Mouse (Mus musculus) lung, adult 2 months (tissue): ENCODE data around the gene Gm973. TPM values are rescaled to one million over a fixed set of nuclear protein-coding genes. Genes with fewer than 3 reads are reported as not detected.

Experiments
- DNase-seq: peaks from one replicate; pipeline ENCODE4 v3.0.0; 2022
- H3K4me1 ChIP-seq: fragments of 200-500 bp; 2 replicates; pipeline ENCODE4 v1.6.1; 2011; ENCODE audit warnings: low read length; ENCODE audit not compliant: control insufficient read depth, insufficient read depth
- H3K4me3 ChIP-seq: fragments of 200-500 bp; replicated peaks from 2 replicates; pipeline ENCODE3; 2011; ENCODE audit warnings: low read depth, mild to moderate bottlenecking, control low read depth, low read length; ENCODE audit errors: extremely low read depth
- CTCF ChIP-seq: fragments of 200-500 bp; IDR thresholded peaks from 2 replicates; pipeline ENCODE4 v1.5.1; 2011; ENCODE audit warnings: mild to moderate bottlenecking, low read length, control low read depth; ENCODE audit not compliant: insufficient read depth
- POLR2A ChIP-seq: fragments of 200-500 bp; IDR thresholded peaks from 2 replicates; pipeline ENCODE4 v1.6.1; 2011; ENCODE audit warnings: low read depth, mild to moderate bottlenecking, control low read depth, low read length, borderline replicate concordance; ENCODE audit errors: extremely low read depth
- WGBS: fragments of 180-500 bp; shearing (Covaris S2); methylation state at CpG from one replicate; pipeline ENCODE4 v1.1.7; 2018; 5-methylcytosine and 5-hydroxymethylcytosine counted together
- polyA plus RNA-seq: library from polyadenylated mRNA; depleted of rRNA; stranded (reverse); fragments of >200 nt; gene quantifications from 2 replicates; pipeline ENCODE4 v1.2.3, GENCODE M21; 2012

Gene Gm973
- polyA plus RNA-seq, 1 experiment = 2.5 TPM

GRCm38 (mm10) chr1:59511566-59512270 lies 4.3 kb upstream of the Gm973 start:
- no peak for DNase-seq
- Histone ChIP-seq H3K4me1 (peaks cover 9% of the 10 kb centered on the region), H3K4me3 (no peak overlapping the region)
- TF ChIP-seq CTCF = no peak
- no peak for TF ChIP-seq POLR2A
- WGBS = 72% methylated on average over 9 of the region's 9 CpGs

DNA sequence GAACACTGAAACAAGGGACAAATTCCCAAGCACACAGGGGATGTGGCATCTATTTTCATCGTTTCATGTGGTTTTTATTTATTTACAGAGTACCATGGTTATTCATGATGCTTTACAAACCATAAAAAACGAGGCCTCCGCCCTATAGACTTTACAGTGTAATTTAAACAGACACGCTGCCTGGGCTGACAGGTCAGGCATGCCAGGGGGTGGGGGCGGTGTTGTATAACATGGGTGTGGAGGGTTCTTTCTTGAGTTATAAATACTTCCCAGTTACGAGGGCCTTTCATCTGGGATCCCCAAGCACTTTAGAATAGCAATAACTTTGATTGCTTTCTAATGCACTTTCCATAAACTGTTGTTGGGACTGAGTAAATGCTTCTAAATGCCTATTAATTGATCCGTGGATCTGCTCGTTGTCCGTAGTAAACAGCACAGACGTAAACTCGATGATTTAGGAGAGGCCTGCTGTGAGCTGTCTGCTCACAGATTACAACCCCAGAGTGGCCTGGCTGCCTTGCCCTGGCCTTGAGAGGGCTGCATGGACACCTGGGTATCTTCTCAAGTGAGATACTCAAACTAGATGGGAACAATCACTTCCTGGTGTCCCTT lies 4.3 kb downstream of the Gm973 start:
- H3K4me1 ChIP-seq = peaks cover 8% of the 10 kb centered on the region
- DNase-seq = no peak
- no peak overlapping the region for H3K4me3 ChIP-seq
- 49% methylated on average over 11 of the region's 11 CpGs for WGBS
- TF ChIP-seq POLR2A (no peak), CTCF (no peak)

DNA sequence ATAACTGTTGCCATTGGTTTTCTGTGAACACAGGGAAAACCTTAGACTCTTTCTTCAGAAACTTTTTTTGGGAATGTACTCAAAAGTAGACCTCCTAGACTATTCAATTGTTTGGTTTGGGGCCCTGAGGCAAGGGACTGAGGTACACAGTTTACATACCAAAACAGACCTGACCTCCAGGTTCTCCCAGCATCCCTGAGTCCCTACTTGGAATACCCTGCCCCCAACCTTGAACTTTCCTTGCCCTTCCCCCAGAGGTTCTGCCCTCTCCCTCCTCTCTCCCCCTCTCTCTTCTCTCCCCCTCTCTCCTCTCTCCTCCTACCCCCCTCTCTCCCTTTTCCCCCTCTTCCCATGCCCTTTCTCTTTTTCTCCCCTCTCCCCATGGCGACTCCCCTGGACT lies 6.4 kb downstream of the Gm973 start:
- no peak for DNase-seq
- Histone ChIP-seq H3K4me1 (no peaks in the 10 kb centered on the region), H3K4me3 (no peak overlapping the region)
- TF ChIP-seq CTCF (no peak), POLR2A (no peak)
- WGBS = 79% methylated on average over 1 of the region's 1 CpGs

GRCm38 (mm10) chr1:59523378-59523958 lies 7.4 kb downstream of the Gm973 start:
- WGBS = 84% methylated on average over 5 of the region's 5 CpGs
- Histone ChIP-seq H3K4me1 (no peaks in the 10 kb centered on the region), H3K4me3 (no peak overlapping the region)
- TF ChIP-seq POLR2A (no peak), CTCF (peak; percentile 16; the same call in 1 of the 2 replicates)
- no peak for DNase-seq

DNA sequence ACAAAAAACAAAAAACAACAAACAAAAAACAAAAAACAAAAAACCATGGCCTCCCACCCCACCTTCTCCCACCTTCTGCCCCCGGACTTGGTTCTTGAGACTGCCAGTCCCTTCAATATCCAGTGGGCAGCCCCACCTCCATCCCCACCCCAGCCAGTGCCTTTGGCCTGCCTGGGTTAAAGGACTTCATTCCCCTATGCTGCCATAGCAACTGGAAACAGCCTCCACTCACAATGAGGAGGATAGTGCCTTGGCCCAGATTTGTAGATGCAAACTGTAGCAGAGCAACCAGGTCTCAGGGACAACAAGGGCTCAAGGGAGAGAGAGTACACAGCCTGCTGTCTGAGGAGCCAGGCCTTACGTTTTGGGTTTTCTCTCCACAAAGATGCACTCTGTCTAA lies 8.0 kb downstream of the Gm973 start:
- WGBS = 86% methylated on average over 2 of the region's 2 CpGs
- no peak for TF ChIP-seq CTCF
- no peak for TF ChIP-seq POLR2A
- no peak overlapping the region for H3K4me3 ChIP-seq
- DNase-seq = no peak
- H3K4me1 ChIP-seq = no peaks in the 10 kb centered on the region

DNA sequence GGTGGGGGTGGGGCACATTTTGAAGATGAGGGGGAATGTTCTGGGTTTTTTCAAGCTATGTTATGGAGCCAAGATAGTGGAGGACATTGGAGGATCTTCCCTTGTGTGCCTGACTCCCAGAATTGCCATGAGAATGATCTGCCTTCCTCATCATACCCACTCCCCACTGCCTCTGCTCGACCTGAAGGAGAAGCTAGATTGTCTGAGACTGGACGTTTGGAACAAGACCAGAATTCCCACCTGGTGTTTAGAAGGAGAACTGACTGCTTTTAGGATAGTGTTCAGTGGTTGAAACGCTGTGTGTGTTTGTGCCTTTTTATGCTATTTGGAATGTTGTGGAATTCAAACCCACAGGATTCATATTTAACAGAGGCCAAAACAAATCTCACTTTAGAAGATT lies 8.7 kb downstream of the Gm973 start:
- H3K4me3 ChIP-seq = no peak overlapping the region
- WGBS = 51% methylated on average over 3 of the region's 3 CpGs
- no peak for DNase-seq
- no peaks in the 10 kb centered on the region for H3K4me1 ChIP-seq
- TF ChIP-seq CTCF (no peak), POLR2A (no peak)

DNA sequence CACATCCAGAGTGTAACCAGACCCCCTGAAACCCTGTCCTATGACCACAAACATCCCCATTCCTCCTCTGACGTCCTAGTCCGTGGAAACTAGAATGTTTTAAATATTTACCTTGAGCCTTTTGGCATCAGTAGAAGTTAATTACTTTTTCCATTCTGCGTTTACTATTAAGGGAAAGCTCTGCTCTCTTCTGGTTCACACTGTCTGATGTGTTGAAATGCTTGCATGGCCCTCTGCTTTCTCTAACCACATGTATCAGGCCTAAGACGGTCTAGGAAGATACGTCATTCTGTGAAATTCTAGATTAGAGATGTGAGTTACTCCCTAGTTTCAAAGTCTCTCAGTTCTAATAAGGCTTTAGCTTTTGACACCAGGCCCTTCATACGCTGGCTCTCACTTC lies 11.2 kb downstream of the Gm973 start:
- WGBS = 73% methylated on average over 6 of the region's 6 CpGs
- TF ChIP-seq POLR2A (no peak), CTCF (no peak)
- Histone ChIP-seq H3K4me3 (no peak overlapping the region), H3K4me1 (no peaks in the 10 kb centered on the region)
- DNase-seq = no peak

DNA sequence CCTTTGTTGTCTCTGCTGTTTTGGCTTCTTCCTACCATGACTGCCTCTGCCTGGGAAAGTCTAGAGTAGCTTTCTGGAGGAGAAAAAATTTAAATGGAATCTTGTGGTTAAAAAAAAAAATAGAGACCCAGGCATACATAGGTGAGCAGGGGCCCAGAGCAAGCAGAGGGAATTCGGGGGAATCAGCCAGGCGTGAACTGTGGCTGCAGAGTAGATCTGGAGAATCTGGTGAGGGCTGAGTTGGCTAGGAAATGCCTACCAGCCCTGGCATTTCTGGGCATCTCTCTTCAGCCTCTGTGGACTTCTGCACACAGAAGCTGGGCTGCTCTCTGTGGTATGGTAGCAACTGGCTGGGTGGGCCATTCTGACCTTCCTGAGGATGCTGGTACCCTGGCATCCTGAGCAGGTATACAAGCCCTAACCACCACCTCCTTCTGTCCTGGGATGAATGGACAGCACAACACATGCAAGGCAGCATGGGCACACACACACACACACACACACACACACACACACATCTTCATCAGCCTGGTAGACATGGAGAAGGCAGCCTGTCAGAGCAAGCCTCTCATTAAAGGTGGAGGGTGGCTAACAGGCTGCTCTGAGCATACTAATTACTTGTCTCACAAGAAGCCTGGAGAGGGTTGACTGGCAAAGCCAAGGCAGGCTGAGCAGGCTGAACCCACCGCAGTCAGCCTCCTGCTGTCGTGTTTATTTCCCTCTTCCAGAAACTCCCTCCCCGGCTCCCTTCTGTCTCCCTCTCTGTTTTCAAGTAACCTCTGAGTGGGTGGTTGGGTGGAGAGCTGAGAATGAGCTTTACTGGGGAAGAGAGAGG lies 19.1 kb downstream of the Gm973 start:
- H3K4me1 ChIP-seq = no peaks in the 10 kb centered on the region
- no peak for TF ChIP-seq CTCF
- no peak for TF ChIP-seq POLR2A
- DNase-seq = no peak
- H3K4me3 ChIP-seq = no peak overlapping the region
- 45% methylated on average over 5 of the region's 5 CpGs for WGBS

DNA sequence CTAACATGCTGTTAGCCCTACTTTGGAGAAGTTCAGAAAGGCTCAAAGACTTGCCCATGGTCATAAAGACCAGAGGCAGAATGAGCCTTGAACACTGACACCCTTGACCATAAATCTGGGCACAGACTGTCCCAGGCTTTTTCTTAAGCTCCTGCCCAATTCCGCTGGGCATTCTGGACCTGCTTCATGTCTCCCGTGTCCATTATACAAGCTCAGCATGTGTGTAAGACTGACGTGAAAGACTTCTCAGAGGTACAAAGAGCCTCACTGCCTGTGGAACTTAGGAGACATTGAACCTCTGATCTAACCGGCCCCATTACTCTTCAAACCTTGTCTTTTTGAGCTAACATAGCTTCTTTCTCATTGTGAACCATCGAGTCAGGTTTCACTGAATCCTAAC lies 22.3 kb downstream of the Gm973 start:
- no peak for DNase-seq
- no peak for TF ChIP-seq CTCF
- no peak for TF ChIP-seq POLR2A
- Histone ChIP-seq H3K4me3 (no peak overlapping the region), H3K4me1 (no peaks in the 10 kb centered on the region)
- WGBS = 94% methylated on average over 5 of the region's 5 CpGs

- no peaks in the 10 kb centered on the region for H3K4me1 ChIP-seq
- WGBS = 90% methylated on average over 19 of the region's 19 CpGs
- no peak overlapping the region for H3K4me3 ChIP-seq
- no peak for DNase-seq
- TF ChIP-seq CTCF = no peak
- TF ChIP-seq POLR2A = no peak
Measured at GRCm38 (mm10) chr1:59540537-59541148, 24.6 kb downstream of the Gm973 start.
